Mouse (Mus musculus) spleen, postnatal 4 days (tissue): Measurements from ENCODE around the gene Fgfr2.

Experiments
- DNase-seq, 2 experiments: peaks; one replicate each; pipeline ENCODE4 v3.0.0; 2022; ENCODE audit warnings: low spot score in 2 of 2

The Fgfr2 gene

GRCm38 (mm10) chr7:132823832-132824231 is 299.3 kb downstream of the Fgfr2 start:
- DNase-seq, result no peak

GRCm38 (mm10) chr7:132820692-132821091 is 302.5 kb downstream of the Fgfr2 start:
- DNase-seq, result no peak

GRCm38 (mm10) chr7:132817056-132817455 is 306.1 kb downstream of the Fgfr2 start:
- no peak for DNase-seq

- DNase-seq, result no peak
Measured at GRCm38 (mm10) chr7:132816528-132816927, 306.6 kb downstream of the Fgfr2 start.

- no peak for DNase-seq
Measured at GRCm38 (mm10) chr7:132815081-132815480, 308.1 kb downstream of the Fgfr2 start.

- no peak for DNase-seq
Measured at GRCm38 (mm10) chr7:132814089-132814450, 309.1 kb downstream of the Fgfr2 start.

- DNase-seq, result peak; percentile 64 to 86
Measured at GRCm38 (mm10) chr7:132813416-132814088, 309.6 kb downstream of the Fgfr2 start, which contains the start of gene Fam53b. Fam53b (minus strand) TSS chr7:132813886.

GRCm38 (mm10) chr7:132812619-132813415 is 310.3 kb downstream of the Fgfr2 start:
- DNase-seq, result peak; percentile 67 to 86

- DNase-seq, result peak; percentile 47 to 78
Measured at GRCm38 (mm10) chr7:132811716-132812618, 311.2 kb downstream of the Fgfr2 start.

- DNase-seq, result peak; percentile 94 to 99
Measured at GRCm38 (mm10) chr7:132810879-132811278, 312.3 kb downstream of the Fgfr2 start.

- no peak for DNase-seq
Measured at GRCm38 (mm10) chr7:132810368-132810767, 312.8 kb downstream of the Fgfr2 start.

- DNase-seq, result no peak
Measured at GRCm38 (mm10) chr7:132809721-132810120, 313.4 kb downstream of the Fgfr2 start.

GRCm38 (mm10) chr7:132808841-132809682 is 314.1 kb downstream of the Fgfr2 start:
- no peak for DNase-seq

GRCm38 (mm10) chr7:132808051-132808796 is 314.9 kb downstream of the Fgfr2 start:
- DNase-seq, result no peak

GRCm38 (mm10) chr7:132806926-132807857 is 316.0 kb downstream of the Fgfr2 start:
- no peak for DNase-seq

GRCm38 (mm10) chr7:132806286-132806685 is 316.9 kb downstream of the Fgfr2 start:
- no peak for DNase-seq

- DNase-seq, result no peak
Measured at GRCm38 (mm10) chr7:132804951-132805350, 318.2 kb downstream of the Fgfr2 start.

- DNase-seq, result no peak
Measured at GRCm38 (mm10) chr7:132804461-132804860, 318.7 kb downstream of the Fgfr2 start.

GRCm38 (mm10) chr7:132803962-132804361 is 319.2 kb downstream of the Fgfr2 start:
- no peak for DNase-seq
